Mouse (Mus musculus) heart, embryonic 15.5 days (tissue): ENCODE results near the gene Cdkl3. TPM values are rescaled to one million over a fixed set of nuclear protein-coding genes. Genes with fewer than 3 reads are reported as not detected.

Source experiments
- ATAC-seq: fragments of 200-750 bp; cut with Nextera tagmentation; replicated peaks from 2 replicates; pipeline ENCODE4 v1.8.0; 2017; ENCODE audit warnings: low read depth, moderate TSS enrichment; ENCODE audit not compliant: insufficient number of reproducible peaks, insufficient read depth, low FRiP score
- H3K27ac ChIP-seq: fragments of 300-500 bp; sonication (generic); 2 replicates; pipeline ENCODE4 v1.5.1; 2015; ENCODE audit warnings: mild to moderate bottlenecking, inconsistent platforms
- H3K27me3 ChIP-seq: fragments of 300-500 bp; sonication (generic); 2 replicates; pipeline ENCODE4 v1.6.1; 2015; ENCODE audit warnings: inconsistent platforms
- H3K36me3 ChIP-seq: fragments of 300-500 bp; sonication (generic); 2 replicates; pipeline ENCODE4 v1.6.1; 2015; ENCODE audit warnings: mild to moderate bottlenecking, inconsistent platforms
- H3K4me1 ChIP-seq: fragments of 300-500 bp; sonication (generic); replicated peaks from 2 replicates; pipeline ENCODE4 v1.6.1; 2015; ENCODE audit warnings: inconsistent platforms
- H3K4me2 ChIP-seq: fragments of 300-500 bp; sonication (generic); 2 replicates; pipeline ENCODE4 v1.6.1; 2015; ENCODE audit warnings: inconsistent platforms, mild to moderate bottlenecking, moderate library complexity
- H3K4me3 ChIP-seq: fragments of 300-500 bp; sonication (generic); 2 replicates; pipeline ENCODE4 v1.5.1; 2015; ENCODE audit warnings: mild to moderate bottlenecking, inconsistent platforms
- H3K9ac ChIP-seq: fragments of 300-500 bp; sonication (generic); 2 replicates; pipeline ENCODE4 v1.6.1; 2015; ENCODE audit warnings: mild to moderate bottlenecking, inconsistent platforms
- H3K9me3 ChIP-seq: fragments of 300-500 bp; sonication (generic); replicated peaks from 2 replicates; pipeline ENCODE4 v1.6.1; 2016; ENCODE audit warnings: inconsistent platforms
- WGBS: fragments of 180-500 bp; shearing (Covaris S2); methylation state at CpG from one replicate; pipeline ENCODE4 v1.1.7; 2015; ENCODE audit warnings: mixed read lengths; 5-methylcytosine and 5-hydroxymethylcytosine counted together
- polyA plus RNA-seq: library from polyadenylated mRNA; unstranded; fragments of >200 nt; fragmentation: Nextera tagmentation; extraction: Ambion mirVana; gene quantifications from 2 replicates; pipeline ENCODE4 v1.2.1, GENCODE M21; 2015

Cdkl3 gene
- polyA plus RNA-seq, 1 experiment from 2014 or later = 9.8 TPM

GRCm38 (mm10) chr11:52018217-52018616 is 14.2 kb downstream of the Cdkl3 start:
- WGBS = 39% methylated on average over 9 of the region's 9 CpGs
- Histone ChIP-seq H3K9ac (no peak overlapping the region), H3K9me3 (no peaks in the 10 kb centered on the region), H3K4me1 (0 out of 2 replicates have a peak, but pooled peaks cover 2% of the 10 kb centered on the region), H3K36me3 (no peaks in the 10 kb centered on the region), H3K4me3 (no peak overlapping the region), H3K4me2 (no peak overlapping the region), H3K27ac (no peak overlapping the region), H3K27me3 (no peaks in the 10 kb centered on the region)
- ATAC-seq = no peak

- Histone ChIP-seq H3K4me2 (no peak overlapping the region), H3K27ac (no peak overlapping the region), H3K9me3 (no peaks in the 10 kb centered on the region), H3K4me1 (peaks cover 4% of the 10 kb centered on the region; the same call in 1 of the 2 replicates), H3K27me3 (no peaks in the 10 kb centered on the region), H3K9ac (no peak overlapping the region), H3K4me3 (no peak overlapping the region), H3K36me3 (no peaks in the 10 kb centered on the region)
- no peak for ATAC-seq
- WGBS = 65% methylated on average over 8 of the region's 8 CpGs
Measured at GRCm38 (mm10) chr11:52032356-52032755, 28.3 kb downstream of the Cdkl3 start.

- 45% methylated on average over 1 of the region's 1 CpGs for WGBS
- H3K4me2 ChIP-seq = no peak overlapping the region
- H3K9me3 ChIP-seq = no peaks in the 10 kb centered on the region
- H3K27ac ChIP-seq = peak overlapping the region; percentile 66
- H3K4me3 ChIP-seq = no peak overlapping the region
- H3K36me3 ChIP-seq = no peaks in the 10 kb centered on the region
- H3K27me3 ChIP-seq = no peaks in the 10 kb centered on the region
- no peak overlapping the region for H3K9ac ChIP-seq
- peaks cover 12% of the 10 kb centered on the region; the same call in 1 of the 2 replicates for H3K4me1 ChIP-seq
- ATAC-seq = peak; percentile 70; the same call in 1 of the 2 replicates
Measured at GRCm38 (mm10) chr11:52033953-52034352, 29.9 kb downstream of the Cdkl3 start.

GRCm38 (mm10) chr11:52035905-52036304 is 31.9 kb downstream of the Cdkl3 start:
- Histone ChIP-seq H3K4me2 (no peak overlapping the region), H3K36me3 (no peaks in the 10 kb centered on the region), H3K9me3 (no peaks in the 10 kb centered on the region), H3K27me3 (no peaks in the 10 kb centered on the region), H3K9ac (no peak overlapping the region), H3K4me3 (no peak overlapping the region), H3K4me1 (peaks cover 12% of the 10 kb centered on the region; the same call in 1 of the 2 replicates), H3K27ac (no peak overlapping the region)
- ATAC-seq = no peak
- WGBS = 73% methylated on average over 3 of the region's 3 CpGs

GRCm38 (mm10) chr11:52037659-52038058 is 33.6 kb downstream of the Cdkl3 start:
- peak; percentile 72 for ATAC-seq
- 0 out of 2 replicates have a peak overlapping the region, but pooled peaks have one; percentile 15 for H3K27ac ChIP-seq
- 15% methylated on average over 3 of the region's 3 CpGs for WGBS

GRCm38 (mm10) chr11:52043224-52043623 is 39.2 kb downstream of the Cdkl3 start:
- no peak for ATAC-seq
- no peak overlapping the region for H3K9ac ChIP-seq
- no peak overlapping the region for H3K4me3 ChIP-seq
- H3K4me1 ChIP-seq = 0 out of 2 replicates have a peak, but pooled peaks cover 3% of the 10 kb centered on the region
- H3K27ac ChIP-seq = no peak overlapping the region
- H3K9me3 ChIP-seq = no peaks in the 10 kb centered on the region
- no peaks in the 10 kb centered on the region for H3K27me3 ChIP-seq
- no peaks in the 10 kb centered on the region for H3K36me3 ChIP-seq
- no peak overlapping the region for H3K4me2 ChIP-seq
- WGBS = 82% methylated on average over 3 of the region's 3 CpGs

More at GRCm38 (mm10) chr11:52037659-52038058, 33.6 kb downstream of the Cdkl3 start:
- H3K9ac ChIP-seq = no peak overlapping the region
- no peak overlapping the region for H3K4me2 ChIP-seq
- H3K9me3 ChIP-seq = no peaks in the 10 kb centered on the region
- H3K36me3 ChIP-seq = no peaks in the 10 kb centered on the region
- no peaks in the 10 kb centered on the region for H3K27me3 ChIP-seq
- no peak overlapping the region for H3K4me3 ChIP-seq
- H3K4me1 ChIP-seq = peaks cover 12% of the 10 kb centered on the region; the same call in 1 of the 2 replicates

- no peak overlapping the region for H3K27ac ChIP-seq
- H3K4me3 ChIP-seq = no peak overlapping the region
- H3K9ac ChIP-seq = no peak overlapping the region
- no peak for ATAC-seq
- H3K27me3 ChIP-seq = no peaks in the 10 kb centered on the region
- H3K4me1 ChIP-seq = 0 out of 2 replicates have a peak, but pooled peaks cover 3% of the 10 kb centered on the region
- H3K36me3 ChIP-seq = no peaks in the 10 kb centered on the region
- H3K9me3 ChIP-seq = no peaks in the 10 kb centered on the region
- no peak overlapping the region for H3K4me2 ChIP-seq
Measured at GRCm38 (mm10) chr11:52044156-52044555, 40.1 kb downstream of the Cdkl3 start.

GRCm38 (mm10) chr11:52046446-52047165 is 42.6 kb downstream of the Cdkl3 start:
- no peak overlapping the region for H3K9ac ChIP-seq
- 0 out of 2 replicates have a peak, but pooled peaks cover 3% of the 10 kb centered on the region for H3K4me1 ChIP-seq
- ATAC-seq = no peak
- H3K4me2 ChIP-seq = no peak overlapping the region
- H3K36me3 ChIP-seq = no peaks in the 10 kb centered on the region
- H3K4me3 ChIP-seq = no peak overlapping the region
- H3K27ac ChIP-seq = no peak overlapping the region
- H3K9me3 ChIP-seq = no peaks in the 10 kb centered on the region
- 52% methylated on average over 4 of the region's 4 CpGs for WGBS
- no peaks in the 10 kb centered on the region for H3K27me3 ChIP-seq

GRCm38 (mm10) chr11:52053371-52053770 is 49.4 kb downstream of the Cdkl3 start:
- H3K27me3 ChIP-seq = no peaks in the 10 kb centered on the region
- H3K4me2 ChIP-seq = no peak overlapping the region
- no peak overlapping the region for H3K4me3 ChIP-seq
- H3K27ac ChIP-seq = peak overlapping the region; percentile 32
- H3K9ac ChIP-seq = no peak overlapping the region
- no peak for ATAC-seq
- H3K9me3 ChIP-seq = no peaks in the 10 kb centered on the region
- no peaks in the 10 kb centered on the region for H3K36me3 ChIP-seq
- H3K4me1 ChIP-seq = peaks cover 16% of the 10 kb centered on the region; the same call in 1 of the 2 replicates
- WGBS = 51% methylated on average over 6 of the region's 6 CpGs

- H3K4me2 ChIP-seq = no peak overlapping the region
- H3K9ac ChIP-seq = no peak overlapping the region
- no peak overlapping the region for H3K4me3 ChIP-seq
- 78% methylated on average over 3 of the region's 3 CpGs for WGBS
- H3K9me3 ChIP-seq = no peaks in the 10 kb centered on the region
- no peaks in the 10 kb centered on the region for H3K36me3 ChIP-seq
- H3K27me3 ChIP-seq = no peaks in the 10 kb centered on the region
- H3K4me1 ChIP-seq = peaks cover 16% of the 10 kb centered on the region; the same call in 1 of the 2 replicates
- ATAC-seq = no peak
- no peak overlapping the region for H3K27ac ChIP-seq
Measured at GRCm38 (mm10) chr11:52054728-52055127, 50.7 kb downstream of the Cdkl3 start.

- H3K9ac ChIP-seq = no peak overlapping the region
- H3K4me3 ChIP-seq = no peak overlapping the region
- no peak overlapping the region for H3K4me2 ChIP-seq
- peaks cover 16% of the 10 kb centered on the region; the same call in 1 of the 2 replicates for H3K4me1 ChIP-seq
- no peaks in the 10 kb centered on the region for H3K27me3 ChIP-seq
- H3K36me3 ChIP-seq = no peaks in the 10 kb centered on the region
- no peaks in the 10 kb centered on the region for H3K9me3 ChIP-seq
- ATAC-seq = no peak; the same call in 1 of the 2 replicates
- 45% methylated on average over 5 of the region's 5 CpGs for WGBS
- peak overlapping the region; percentile 74 for H3K27ac ChIP-seq
Measured at GRCm38 (mm10) chr11:52056198-52056597, 52.2 kb downstream of the Cdkl3 start.

GRCm38 (mm10) chr11:52059001-52059400 is 55.0 kb downstream of the Cdkl3 start:
- Histone ChIP-seq H3K36me3 (no peaks in the 10 kb centered on the region), H3K9me3 (no peaks in the 10 kb centered on the region), H3K27me3 (no peaks in the 10 kb centered on the region), H3K4me2 (no peak overlapping the region), H3K9ac (no peak overlapping the region), H3K4me3 (no peak overlapping the region), H3K27ac (no peak overlapping the region), H3K4me1 (peaks cover 7% of the 10 kb centered on the region; the same call in 1 of the 2 replicates)
- whole genome bisulfite sequencing = 62% methylated on average over 5 of the region's 5 CpGs
- no peak for ATAC-seq
